In the genomic region with DNA sequence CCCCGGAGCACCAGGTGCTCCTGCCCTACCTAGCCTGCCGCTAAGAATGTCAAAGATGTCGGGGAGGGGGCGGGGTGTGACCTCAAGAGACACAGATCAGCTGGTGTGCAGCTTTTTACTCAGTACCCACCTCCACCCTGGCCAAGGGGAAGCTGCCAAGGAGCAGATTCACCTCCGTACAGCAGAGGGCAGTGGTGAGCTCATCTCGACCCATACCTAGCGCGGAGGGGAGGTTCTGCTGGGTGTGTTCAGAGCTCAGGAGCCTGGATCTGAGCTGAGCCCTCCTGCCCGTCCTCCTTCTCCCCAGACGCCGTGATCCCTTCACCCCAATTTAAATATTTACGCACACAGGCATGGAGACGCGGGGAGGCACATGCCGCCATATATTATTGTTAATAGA, we compare ENCODE assay signal across 9 mouse cellular contexts.
A peak's percentile ranks its signal among the peaks of the same experiment; 100 is the strongest.
DNase-seq lines count a peak whose midpoint lies in the region; ATAC-seq and TF ChIP-seq lines count a peak whose summit lies in the region.
"Had no signal": no experiment of that assay in that cellular context is flagged by ENCODE, and none has a peak within 500 bp of the region (broad histone marks: within the 10 kb centered on the region; RNA-seq: fewer than 3 reads in every experiment).

No protein-coding gene starts in this region.

- peak; percentile 82 for ATAC-seq in embryonic facial prominence, embryonic 15.5 days (ENCODE audit: insufficient number of reproducible peaks, low FRiP score, low TSS enrichment, low read depth)
- peak; percentile 75; the same call in 1 of the 2 replicates for ATAC-seq in heart, embryonic 11.5 days (replicated peaks; ENCODE audit: insufficient number of reproducible peaks, low FRiP score, low TSS enrichment)
- peak; percentile 95 for ATAC-seq in kidney, embryonic 15.5 days (replicated peaks; ENCODE audit: low FRiP score)
- ATAC-seq in limb, embryonic 14.5 days (ENCODE audit: low FRiP score, low read depth), result peak; percentile 89
- peak; percentile 93 for ATAC-seq in midbrain, embryonic 16.5 days

- TF ChIP-seq CTCF in bone marrow, adult 2 months (IDR thresholded peaks at IDR 0.05; ENCODE audit: control insufficient read depth, insufficient read depth, low read length), result peak; percentile 64

- H3K9ac ChIP-seq in embryonic facial prominence, embryonic 15.5 days, result no peak overlapping the region
- H3K9ac ChIP-seq in heart, embryonic 11.5 days (ENCODE audit: low read depth, low read length), result no peak overlapping the region
- no peak overlapping the region for H3K9ac ChIP-seq in kidney, embryonic 15.5 days
- peak overlapping the region; percentile 25; the same call in 1 of the 2 replicates for H3K9ac ChIP-seq in limb, embryonic 14.5 days (ENCODE audit: low read depth, low read length, severe bottlenecking)
- peak overlapping the region; percentile 62; the same call in 1 of the 2 replicates for H3K9ac ChIP-seq in midbrain, embryonic 16.5 days (ENCODE audit: low read depth, low read length)

- WGBS in bone marrow, adult 2 months, result 13% methylated on average over 15 of the region's 15 CpGs
- 3% methylated on average over 15 of the region's 15 CpGs for WGBS in embryonic facial prominence, embryonic 15.5 days
- 4% methylated on average over 15 of the region's 15 CpGs for WGBS in heart, embryonic 11.5 days (ENCODE audit: insufficient replicate concordance)
- 3% methylated on average over 15 of the region's 15 CpGs for WGBS in kidney, embryonic 15.5 days
- WGBS in limb, embryonic 14.5 days, result 4% methylated on average over 15 of the region's 15 CpGs
- WGBS in midbrain, embryonic 16.5 days, result 3% methylated on average over 14 of the region's 15 CpGs

- no peaks in the 10 kb centered on the region for H3K9me3 ChIP-seq in embryonic facial prominence, embryonic 15.5 days (replicated peaks)
- no peaks in the 10 kb centered on the region for H3K9me3 ChIP-seq in heart, embryonic 11.5 days (replicated peaks; ENCODE audit: control insufficient read depth, low read length)
- H3K9me3 ChIP-seq in kidney, embryonic 15.5 days (replicated peaks), result no peaks in the 10 kb centered on the region
- H3K9me3 ChIP-seq in limb, embryonic 14.5 days (ENCODE audit: control insufficient read depth, low read length), result no peaks in the 10 kb centered on the region
- no peaks in the 10 kb centered on the region for H3K9me3 ChIP-seq in midbrain, embryonic 16.5 days (replicated peaks; ENCODE audit: control insufficient read depth, low read length, poor library complexity, severe bottlenecking)

- H3K4me2 ChIP-seq in embryonic facial prominence, embryonic 15.5 days (replicated peaks), result peak overlapping the region; percentile 62
- peak overlapping the region; percentile 56 for H3K4me2 ChIP-seq in heart, embryonic 11.5 days
- H3K4me2 ChIP-seq in kidney, embryonic 15.5 days, result peak overlapping the region; percentile 60
- peak overlapping the region; percentile 45 for H3K4me2 ChIP-seq in limb, embryonic 14.5 days (replicated peaks; ENCODE audit: low read depth, low read length, severe bottlenecking)
- peak overlapping the region; percentile 64 for H3K4me2 ChIP-seq in midbrain, embryonic 16.5 days (ENCODE audit: low read length)

- H3K27me3 ChIP-seq in embryonic facial prominence, embryonic 15.5 days, result no peaks in the 10 kb centered on the region
- H3K27me3 ChIP-seq in heart, embryonic 11.5 days (ENCODE audit: control insufficient read depth, insufficient read depth, low read length), result no peaks in the 10 kb centered on the region
- H3K27me3 ChIP-seq in kidney, embryonic 15.5 days, result no peaks in the 10 kb centered on the region
- no peaks in the 10 kb centered on the region for H3K27me3 ChIP-seq in limb, embryonic 14.5 days (ENCODE audit: control insufficient read depth, insufficient read depth, low read length)
- H3K27me3 ChIP-seq in midbrain, embryonic 16.5 days (ENCODE audit: control insufficient read depth, insufficient read depth, low read depth, low read length), result no peaks in the 10 kb centered on the region

- DNase-seq in 3134 (ENCODE audit: extremely low read depth, insufficient read length, low spot score), result peak; percentile 28
- DNase-seq in limb, embryonic 14.5 days (ENCODE audit: low spot score), result peak; percentile 77
- peak; percentile 47 for DNase-seq in telencephalon, adult 2 months (ENCODE audit: low read depth, low spot score)

- no peaks in the 10 kb centered on the region for H3K36me3 ChIP-seq in embryonic facial prominence, embryonic 15.5 days
- no peaks in the 10 kb centered on the region for H3K36me3 ChIP-seq in heart, embryonic 11.5 days (ENCODE audit: control insufficient read depth, insufficient read depth, low read length)
- H3K36me3 ChIP-seq in kidney, embryonic 15.5 days, result no peaks in the 10 kb centered on the region
- H3K36me3 ChIP-seq in limb, embryonic 14.5 days (ENCODE audit: control insufficient read depth, insufficient read depth, low read length), result no peaks in the 10 kb centered on the region
- no peaks in the 10 kb centered on the region for H3K36me3 ChIP-seq in midbrain, embryonic 16.5 days (ENCODE audit: control insufficient read depth, insufficient read depth, low read length)
- H3K36me3 ChIP-seq: G1E had no signal

- no peak for TF ChIP-seq POLR2A in bone marrow, adult 2 months (IDR thresholded peaks at IDR 0.05; ENCODE audit: borderline replicate concordance, control insufficient read depth, low read depth, low read length)
- TF ChIP-seq POLR2A in limb, embryonic 14.5 days (IDR thresholded peaks at IDR 0.05; ENCODE audit: borderline replicate concordance, extremely low read depth, insufficient read depth, insufficient read length), result no peak

- H3K4me1 ChIP-seq in bone marrow, adult 2 months (ENCODE audit: control insufficient read depth, insufficient read depth, low read length), result no peaks in the 10 kb centered on the region
- H3K4me1 ChIP-seq in embryonic facial prominence, embryonic 15.5 days, result no peaks in the 10 kb centered on the region
- no peaks in the 10 kb centered on the region for H3K4me1 ChIP-seq in heart, embryonic 11.5 days (ENCODE audit: control insufficient read depth, insufficient read depth, low read length)
- H3K4me1 ChIP-seq in kidney, embryonic 15.5 days, result peaks cover 10% of the 10 kb centered on the region; the same call in 1 of the 2 replicates
- no peaks in the 10 kb centered on the region for H3K4me1 ChIP-seq in limb, embryonic 14.5 days (ENCODE audit: control insufficient read depth, insufficient read depth, low read length)
- H3K4me1 ChIP-seq in midbrain, embryonic 16.5 days (ENCODE audit: control insufficient read depth, insufficient read depth, low read length), result peaks cover 10% of the 10 kb centered on the region

- H3K4me3 ChIP-seq in bone marrow, adult 2 months (replicated peaks; ENCODE audit: control insufficient read depth, low read depth, low read length), result no peak overlapping the region
- H3K4me3 ChIP-seq in embryonic facial prominence, embryonic 15.5 days (replicated peaks), result peak overlapping the region; percentile 36
- H3K4me3 ChIP-seq in heart, embryonic 11.5 days (ENCODE audit: low read depth, low read length), result peak overlapping the region; percentile 6; the same call in 1 of the 2 replicates
- H3K4me3 ChIP-seq in kidney, embryonic 15.5 days (replicated peaks), result peak overlapping the region; percentile 35
- H3K4me3 ChIP-seq in limb, embryonic 14.5 days (replicated peaks; ENCODE audit: low read length), result peak overlapping the region; percentile 21
- H3K4me3 ChIP-seq in midbrain, embryonic 16.5 days (ENCODE audit: low read depth, low read length), result peak overlapping the region; percentile 35

- H3K27ac ChIP-seq in bone marrow, adult 2 months (ENCODE audit: control insufficient read depth, insufficient read depth, low read depth, low read length, poor library complexity), result no peak overlapping the region
- no peak overlapping the region for H3K27ac ChIP-seq in embryonic facial prominence, embryonic 15.5 days (replicated peaks)
- no peak overlapping the region for H3K27ac ChIP-seq in heart, embryonic 11.5 days (ENCODE audit: low read depth, low read length)
- H3K27ac ChIP-seq in kidney, embryonic 15.5 days, result no peak overlapping the region
- no peak overlapping the region for H3K27ac ChIP-seq in limb, embryonic 14.5 days (replicated peaks; ENCODE audit: low read depth, low read length)
- no peak overlapping the region for H3K27ac ChIP-seq in midbrain, embryonic 16.5 days (ENCODE audit: low read length)

Comparison
In these comparisons a context has a peak if more than half of its experiments do, and no peak if none do; other contexts are left out.
1. H3K9ac ChIP-seq: peak in limb, embryonic 14.5 days (single experiment) and midbrain, embryonic 16.5 days (single experiment); none in embryonic facial prominence, embryonic 15.5 days (single experiment), heart, embryonic 11.5 days (single experiment) and kidney, embryonic 15.5 days (single experiment).
2. Peak in every context shown above with its lines, with median percentiles within 50 percentile points of each other: DNase-seq, ATAC-seq and H3K4me2 ChIP-seq.